Mouse (Mus musculus): ENCODE data around the gene Cfh. TPM values are rescaled to one million over a fixed set of nuclear protein-coding genes. Genes with fewer than 3 reads are reported as not detected.

Gene Cfh
- polyA plus RNA-seq, 1 experiment from 2014 or later, result 18.7 TPM

- H3K4me2 ChIP-seq (ENCODE audit: low read length), result no peak overlapping the region
- no peaks in the 10 kb centered on the region for H3K27me3 ChIP-seq (ENCODE audit: control insufficient read depth, insufficient read depth, low read depth, low read length)
- no peaks in the 10 kb centered on the region for H3K9me3 ChIP-seq (replicated peaks; ENCODE audit: control insufficient read depth, low read length, poor library complexity, severe bottlenecking)
- no peaks in the 10 kb centered on the region for H3K4me1 ChIP-seq (ENCODE audit: control insufficient read depth, insufficient read depth, low read length)
- H3K36me3 ChIP-seq (ENCODE audit: control insufficient read depth, insufficient read depth, low read length), result no peaks in the 10 kb centered on the region
- no peak overlapping the region for H3K9ac ChIP-seq (ENCODE audit: low read depth, low read length)
- no peak overlapping the region for H3K4me3 ChIP-seq (ENCODE audit: low read depth, low read length)
- ATAC-seq, result no peak
- 91% methylated on average over 2 of the region's 3 CpGs for WGBS
- no peak overlapping the region for H3K27ac ChIP-seq (ENCODE audit: low read length)
These were observed 24.6 kb downstream of the Cfh start for GRCm38 (mm10) chr1:140158970-140159369.

- no peak overlapping the region for H3K27ac ChIP-seq (ENCODE audit: low read length)
- H3K9me3 ChIP-seq (replicated peaks; ENCODE audit: control insufficient read depth, low read length, poor library complexity, severe bottlenecking), result no peaks in the 10 kb centered on the region
- no peak overlapping the region for H3K9ac ChIP-seq (ENCODE audit: low read depth, low read length)
- H3K36me3 ChIP-seq (ENCODE audit: control insufficient read depth, insufficient read depth, low read length), result no peaks in the 10 kb centered on the region
- H3K27me3 ChIP-seq (ENCODE audit: control insufficient read depth, insufficient read depth, low read depth, low read length), result no peaks in the 10 kb centered on the region
- H3K4me2 ChIP-seq (ENCODE audit: low read length), result no peak overlapping the region
- no peak overlapping the region for H3K4me3 ChIP-seq (ENCODE audit: low read depth, low read length)
- no peaks in the 10 kb centered on the region for H3K4me1 ChIP-seq (ENCODE audit: control insufficient read depth, insufficient read depth, low read length)
- no peak for ATAC-seq
These were observed 114.1 kb downstream of the Cfh start for GRCm38 (mm10) chr1:140069471-140069870.

Other genes starting within 250 kb of the Cfh start
- gene Kcnt2, start 62.4 kb upstream of the Cfh start, polyA plus RNA-seq (2015; fragmentation: Nextera tagmentation; extraction: Ambion mirVana), result 3.5 and 3.8 TPM in 2 replicates